Mouse (Mus musculus): ENCODE measurements around the gene Nme7. TPM values are rescaled to one million over a fixed set of nuclear protein-coding genes. Genes with fewer than 3 reads are reported as not detected.

Gene Nme7
- polyA plus RNA-seq, 1 experiment from 2014 or later: 16.1 TPM

DNA sequence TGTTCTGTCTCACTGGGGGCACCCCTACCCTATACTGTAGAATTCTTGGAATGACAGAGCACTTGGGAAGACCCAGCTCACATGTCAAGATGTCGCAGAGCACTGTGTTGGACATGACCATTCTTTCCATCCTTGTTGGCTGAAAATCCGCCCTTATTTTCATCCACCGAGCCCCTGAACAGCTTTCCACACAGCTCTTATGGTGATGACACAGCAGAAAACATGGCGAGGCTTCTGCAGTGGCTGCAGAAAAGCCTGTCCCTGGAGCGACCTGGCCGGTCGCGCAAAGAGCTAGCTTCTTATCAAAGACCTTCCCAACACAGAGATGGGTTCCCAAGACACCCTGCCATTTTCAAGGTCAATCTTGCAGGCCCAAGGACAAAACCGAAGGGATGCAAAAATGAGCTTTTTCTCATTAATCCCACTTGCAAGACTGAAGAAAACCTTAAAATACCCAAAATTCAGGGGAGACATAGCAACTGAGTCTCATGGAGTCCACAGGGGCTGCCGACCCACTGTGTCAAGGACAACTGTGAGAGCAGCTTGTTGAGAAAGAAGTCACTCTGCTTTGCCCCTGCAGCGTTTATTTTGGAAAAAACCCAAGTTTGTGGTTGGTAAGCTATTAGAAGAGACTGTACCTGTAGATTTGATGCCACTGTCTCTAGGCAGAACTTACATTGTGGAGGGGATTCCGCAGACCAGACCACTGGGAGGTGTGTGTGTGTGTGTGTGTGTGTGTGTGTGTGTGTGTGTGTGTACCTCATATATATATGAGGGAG is 155.4 kb downstream of the Nme7 start:
- peaks cover 9% of the 10 kb centered on the region; the same call in 1 of the 2 replicates for H3K27me3 ChIP-seq
- H3K36me3 ChIP-seq: no peaks in the 10 kb centered on the region
- H3K4me2 ChIP-seq: peak overlapping the region; percentile 80
- 42% methylated on average over 12 of the region's 12 CpGs for WGBS
- H3K9ac ChIP-seq: peak overlapping the region; percentile 95
- no peaks in the 10 kb centered on the region for H3K9me3 ChIP-seq (replicated peaks)
- peak overlapping the region; percentile 71 for H3K4me3 ChIP-seq
- peaks cover 39% of the 10 kb centered on the region for H3K4me1 ChIP-seq (replicated peaks)
- no peak for ATAC-seq (replicated peaks; ENCODE audit: insufficient number of reproducible peaks, insufficient read depth, low FRiP score, low read depth)
- H3K27ac ChIP-seq: peak overlapping the region; percentile 98

- Histone ChIP-seq H3K4me3 (peak overlapping the region; percentile 18; the same call in 1 of the 2 replicates), H3K4me2 (peak overlapping the region; percentile 55), H3K27ac (peak overlapping the region; percentile 90)
Observed at GRCm38 (mm10) chr1:164460921-164461697, 157.2 kb downstream of the Nme7 start.

DNA sequence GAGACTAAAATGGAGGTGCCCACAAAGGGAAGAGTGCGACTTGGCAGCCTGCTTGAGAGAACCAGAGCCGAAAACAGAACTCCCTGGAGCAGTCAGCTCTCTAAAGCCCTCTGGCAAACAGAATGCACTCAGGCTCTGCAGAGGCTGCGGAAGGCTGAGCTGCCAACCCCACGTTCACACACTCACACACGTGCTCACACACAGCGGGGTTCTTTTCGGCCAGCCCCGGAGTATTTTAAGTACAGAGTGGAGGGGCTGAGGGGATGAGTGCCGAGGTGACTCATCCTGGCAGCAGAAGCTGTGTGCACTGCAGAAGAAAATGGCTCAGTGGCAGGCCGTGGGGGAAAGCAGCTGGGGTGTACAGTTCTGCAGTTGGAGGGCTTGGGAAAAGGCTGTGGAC is 157.8 kb downstream of the Nme7 start:
- no peaks in the 10 kb centered on the region for H3K9me3 ChIP-seq (replicated peaks)
- H3K4me2 ChIP-seq: peak overlapping the region; percentile 55
- peak overlapping the region; percentile 17; the same call in 1 of the 2 replicates for H3K9ac ChIP-seq
- ATAC-seq (replicated peaks; ENCODE audit: insufficient number of reproducible peaks, insufficient read depth, low FRiP score, low read depth): peak; percentile 48; the same call in 1 of the 2 replicates
- peaks cover 6% of the 10 kb centered on the region; the same call in 1 of the 2 replicates for H3K27me3 ChIP-seq
- H3K36me3 ChIP-seq: no peaks in the 10 kb centered on the region
- H3K4me1 ChIP-seq (replicated peaks): peaks cover 30% of the 10 kb centered on the region
- WGBS: 19% methylated on average over 10 of the region's 10 CpGs
- H3K27ac ChIP-seq: peak overlapping the region; percentile 90
- peak overlapping the region; percentile 18; the same call in 1 of the 2 replicates for H3K4me3 ChIP-seq

More at GRCm38 (mm10) chr1:164460921-164461697, 157.2 kb downstream of the Nme7 start:
- ATAC-seq (replicated peaks; ENCODE audit: insufficient number of reproducible peaks, insufficient read depth, low FRiP score, low read depth): no peak
- WGBS: 63% methylated on average over 13 of the region's 13 CpGs
- Histone ChIP-seq H3K9me3 (replicated peaks) (no peaks in the 10 kb centered on the region), H3K9ac (peak overlapping the region; percentile 17; the same call in 1 of the 2 replicates), H3K27me3 (peaks cover 6% of the 10 kb centered on the region; the same call in 1 of the 2 replicates), H3K36me3 (no peaks in the 10 kb centered on the region), H3K4me1 (replicated peaks) (peaks cover 30% of the 10 kb centered on the region)

GRCm38 (mm10) chr1:164467406-164467805 is 163.5 kb downstream of the Nme7 start:
- Histone ChIP-seq H3K9ac (no peak overlapping the region), H3K4me1 (replicated peaks) (peaks cover under 1% of the 10 kb centered on the region; the same call in 1 of the 2 replicates), H3K27ac (no peak overlapping the region), H3K27me3 (no peaks in the 10 kb centered on the region), H3K4me3 (no peak overlapping the region), H3K9me3 (replicated peaks) (no peaks in the 10 kb centered on the region), H3K36me3 (no peaks in the 10 kb centered on the region), H3K4me2 (no peak overlapping the region)
- 92% methylated on average over 10 of the region's 10 CpGs for WGBS
- ATAC-seq (replicated peaks; ENCODE audit: insufficient number of reproducible peaks, insufficient read depth, low FRiP score, low read depth): no peak

DNA sequence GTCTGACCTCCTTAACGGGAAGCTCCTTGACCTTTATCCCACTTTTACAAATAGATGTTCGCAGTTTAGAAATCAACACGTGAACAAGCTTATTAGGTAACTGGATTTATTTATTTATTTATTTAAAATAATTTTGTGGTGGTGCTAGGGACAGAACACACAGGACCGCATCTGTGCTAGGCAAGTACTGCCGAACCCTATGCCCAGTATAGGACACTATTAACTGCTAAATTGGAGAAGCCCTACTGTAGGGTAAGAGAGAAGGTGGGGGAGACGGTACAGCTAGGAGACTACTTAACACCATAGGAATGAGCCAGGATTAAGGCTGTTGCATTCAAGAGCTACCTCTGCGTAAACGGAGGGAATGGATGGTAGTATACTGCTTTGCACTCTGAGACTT is 164.4 kb downstream of the Nme7 start:
- Histone ChIP-seq H3K9ac (no peak overlapping the region), H3K4me1 (replicated peaks) (no peaks in the 10 kb centered on the region), H3K4me2 (no peak overlapping the region), H3K27ac (no peak overlapping the region), H3K4me3 (no peak overlapping the region), H3K27me3 (no peaks in the 10 kb centered on the region), H3K36me3 (no peaks in the 10 kb centered on the region), H3K9me3 (replicated peaks) (no peaks in the 10 kb centered on the region)
- 84% methylated on average over 8 of the region's 8 CpGs for WGBS
- no peak for ATAC-seq (replicated peaks; ENCODE audit: insufficient number of reproducible peaks, insufficient read depth, low FRiP score, low read depth)

DNA sequence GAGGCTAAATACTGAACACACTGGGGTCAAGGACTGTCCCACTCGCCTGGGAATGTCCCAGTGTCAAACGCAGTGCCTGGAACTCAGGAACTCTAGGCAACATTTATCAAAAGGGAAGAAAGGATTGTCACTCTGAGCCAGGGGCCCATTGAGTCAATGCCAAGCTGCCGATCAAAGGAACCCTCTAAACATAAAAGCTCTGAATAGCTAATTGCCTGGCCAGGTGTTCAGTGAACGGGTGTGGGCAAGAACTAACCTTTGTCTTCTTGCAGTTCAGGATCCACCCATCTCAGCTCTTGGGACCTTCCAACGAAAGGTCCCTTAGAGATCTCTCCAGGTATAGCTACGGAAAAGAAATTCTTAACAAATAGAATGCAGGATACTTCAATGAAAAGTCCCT is 167.1 kb downstream of the Nme7 start:
- Histone ChIP-seq H3K4me3 (no peak overlapping the region), H3K9me3 (replicated peaks) (no peaks in the 10 kb centered on the region), H3K27ac (no peak overlapping the region), H3K4me2 (no peak overlapping the region), H3K36me3 (no peaks in the 10 kb centered on the region), H3K4me1 (replicated peaks) (peaks cover 21% of the 10 kb centered on the region), H3K9ac (no peak overlapping the region), H3K27me3 (no peaks in the 10 kb centered on the region)
- ATAC-seq (replicated peaks; ENCODE audit: insufficient number of reproducible peaks, insufficient read depth, low FRiP score, low read depth): no peak
- WGBS: 68% methylated on average over 6 of the region's 6 CpGs

GRCm38 (mm10) chr1:164471632-164472031 is 167.7 kb downstream of the Nme7 start:
- no peaks in the 10 kb centered on the region for H3K36me3 ChIP-seq
- no peak for ATAC-seq (replicated peaks; ENCODE audit: insufficient number of reproducible peaks, insufficient read depth, low FRiP score, low read depth)
- H3K9me3 ChIP-seq (replicated peaks): no peaks in the 10 kb centered on the region
- no peak overlapping the region for H3K9ac ChIP-seq
- H3K4me2 ChIP-seq: no peak overlapping the region
- peaks cover 21% of the 10 kb centered on the region for H3K4me1 ChIP-seq (replicated peaks)
- no peak overlapping the region for H3K4me3 ChIP-seq
- WGBS: 90% methylated on average over 5 of the region's 5 CpGs
- no peak overlapping the region for H3K27ac ChIP-seq
- no peaks in the 10 kb centered on the region for H3K27me3 ChIP-seq

GRCm38 (mm10) chr1:164473398-164473797 is 169.5 kb downstream of the Nme7 start:
- peaks cover 21% of the 10 kb centered on the region for H3K4me1 ChIP-seq (replicated peaks)
- peak overlapping the region; percentile 65; the same call in 1 of the 2 replicates for H3K27ac ChIP-seq
- 91% methylated on average over 7 of the region's 7 CpGs for WGBS
- H3K27me3 ChIP-seq: no peaks in the 10 kb centered on the region
- no peaks in the 10 kb centered on the region for H3K36me3 ChIP-seq
- H3K9me3 ChIP-seq (replicated peaks): no peaks in the 10 kb centered on the region
- no peak overlapping the region for H3K9ac ChIP-seq
- no peak for ATAC-seq (replicated peaks; ENCODE audit: insufficient number of reproducible peaks, insufficient read depth, low FRiP score, low read depth)
- H3K4me3 ChIP-seq: no peak overlapping the region
- H3K4me2 ChIP-seq: no peak overlapping the region

GRCm38 (mm10) chr1:164474310-164474709 is 170.4 kb downstream of the Nme7 start:
- peaks cover 21% of the 10 kb centered on the region for H3K4me1 ChIP-seq (replicated peaks)
- WGBS: 42% methylated on average over 6 of the region's 6 CpGs
- no peak overlapping the region for H3K9ac ChIP-seq
- H3K27ac ChIP-seq: peak overlapping the region; percentile 65
- 0 out of 2 replicates have a peak, but pooled peaks have one; percentile 21 for ATAC-seq (replicated peaks; ENCODE audit: insufficient number of reproducible peaks, insufficient read depth, low FRiP score, low read depth)
- H3K27me3 ChIP-seq: no peaks in the 10 kb centered on the region
- H3K9me3 ChIP-seq (replicated peaks): no peaks in the 10 kb centered on the region
- H3K4me3 ChIP-seq: no peak overlapping the region
- H3K4me2 ChIP-seq: peak overlapping the region; percentile 23
- H3K36me3 ChIP-seq: no peaks in the 10 kb centered on the region

GRCm38 (mm10) chr1:164474778-164475511 is 171.0 kb downstream of the Nme7 start:
- no peaks in the 10 kb centered on the region for H3K27me3 ChIP-seq
- H3K4me2 ChIP-seq: peak overlapping the region; percentile 23
- no peak overlapping the region for H3K4me3 ChIP-seq
- peak; percentile 89 for ATAC-seq (replicated peaks; ENCODE audit: insufficient number of reproducible peaks, insufficient read depth, low FRiP score, low read depth)
- 28% methylated on average over 7 of the region's 7 CpGs for WGBS
- peaks cover 21% of the 10 kb centered on the region for H3K4me1 ChIP-seq (replicated peaks)
- no peaks in the 10 kb centered on the region for H3K9me3 ChIP-seq (replicated peaks)
- no peak overlapping the region for H3K9ac ChIP-seq
- no peaks in the 10 kb centered on the region for H3K36me3 ChIP-seq
- H3K27ac ChIP-seq: peak overlapping the region; percentile 65

GRCm38 (mm10) chr1:164475895-164476294 is 172.0 kb downstream of the Nme7 start:
- peaks cover 21% of the 10 kb centered on the region for H3K4me1 ChIP-seq (replicated peaks)
- no peak overlapping the region for H3K4me2 ChIP-seq
- ATAC-seq (replicated peaks; ENCODE audit: insufficient number of reproducible peaks, insufficient read depth, low FRiP score, low read depth): no peak
- WGBS: 79% methylated on average over 4 of the region's 4 CpGs
- H3K36me3 ChIP-seq: no peaks in the 10 kb centered on the region
- no peak overlapping the region for H3K4me3 ChIP-seq
- H3K9me3 ChIP-seq (replicated peaks): no peaks in the 10 kb centered on the region
- no peaks in the 10 kb centered on the region for H3K27me3 ChIP-seq
- no peak overlapping the region for H3K27ac ChIP-seq
- no peak overlapping the region for H3K9ac ChIP-seq
